Mouse (Mus musculus): Measurements from ENCODE around the gene Traf7.

Traf7 gene

DNA sequence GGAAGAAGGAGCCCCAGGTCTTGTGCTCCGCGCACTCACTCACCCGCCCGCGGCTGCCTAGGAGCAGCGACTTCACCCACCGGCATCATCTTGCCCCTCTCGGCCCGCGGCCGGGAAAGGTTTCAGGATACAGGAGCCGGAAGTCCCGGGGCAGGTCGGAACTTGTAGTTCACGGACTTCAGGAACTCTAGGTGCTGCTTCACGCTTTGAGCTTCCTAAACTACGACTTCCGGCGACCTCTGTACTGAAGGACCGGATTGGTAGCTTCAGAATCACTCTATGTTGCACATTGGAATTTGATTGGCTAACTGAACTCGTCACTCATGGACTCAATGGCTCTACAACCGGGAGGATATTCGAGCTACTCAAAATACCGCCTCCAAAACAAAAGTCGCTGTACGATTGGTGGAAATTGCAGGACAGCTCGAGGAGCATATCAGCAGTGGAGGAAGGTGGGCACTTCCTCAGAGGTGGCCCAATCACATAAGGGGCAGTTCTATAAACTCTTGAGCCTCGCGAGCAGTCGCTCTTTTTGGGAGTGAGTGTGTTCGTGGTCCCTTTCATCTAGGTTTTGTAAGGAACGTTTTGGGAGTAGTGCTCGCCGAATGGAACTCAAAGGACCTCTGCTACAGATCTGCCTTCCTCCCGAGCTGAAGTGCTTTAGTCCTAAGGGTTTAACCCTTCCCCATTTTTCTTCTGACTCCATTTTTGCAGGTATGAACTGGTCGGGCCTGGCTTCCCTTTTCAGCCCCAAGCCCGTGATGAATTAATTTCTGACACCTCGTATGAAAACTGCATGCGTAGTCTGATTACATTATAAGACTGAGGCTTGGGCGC lies at the start of gene Traf7:
Gene Traf7 (minus strand): TSS at position 216 of the 837 bp plus-strand sequence.
- ChIA-PET CTCF (interaction anchor here (0.5 to 3.0 kb wide), 27 partner anchors 10 to 197 kb away, joined by 3 to 32 read pairs (median 4); partner anchors contain the start of genes Mlst8 (in 4 of the 4), Pkd1 (in 1 of the 4) and Rnps1 (in 1 of the 4)), POLR2A (interaction anchor here (0.5 to 13.1 kb wide), 337 partner anchors 8 to 1540 kb away, joined by 3 to 396 read pairs (median 5); partner anchors contain the start of genes Abca3 (in 4 of the 4), Mlst8 (in 4 of the 4), Bricd5 (in 3 of the 4) and Ccnf (in 3 of the 4))

DNA sequence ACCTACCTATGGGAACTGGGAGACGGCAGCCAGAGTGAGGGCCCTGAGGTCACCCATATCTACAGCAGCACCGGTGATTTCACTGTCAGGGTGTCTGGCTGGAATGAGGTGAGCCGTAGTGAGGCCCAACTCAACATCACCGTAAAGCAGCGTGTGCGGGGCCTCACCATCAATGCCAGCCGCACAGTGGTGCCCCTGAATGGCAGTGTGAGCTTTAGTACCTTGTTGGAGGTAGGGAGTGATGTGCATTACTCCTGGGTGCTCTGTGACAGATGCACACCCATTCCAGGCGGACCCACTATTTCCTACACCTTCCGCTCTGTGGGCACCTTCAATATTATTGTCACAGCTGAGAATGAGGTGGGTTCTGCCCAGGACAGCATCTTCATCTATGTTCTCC lies 46.1 kb upstream of the Traf7 start:
- ChIA-PET CTCF (no interaction called here), POLR2A (interaction anchor here in 2 of 4 experiments (0.8 to 1.9 kb wide), 7 partner anchors 9 to 148 kb away, joined by 3 to 4 read pairs (median 3); partner anchors contain the start of genes Traf7 (in 2 of the 2) and Syngr3 (in 1 of the 2))

DNA sequence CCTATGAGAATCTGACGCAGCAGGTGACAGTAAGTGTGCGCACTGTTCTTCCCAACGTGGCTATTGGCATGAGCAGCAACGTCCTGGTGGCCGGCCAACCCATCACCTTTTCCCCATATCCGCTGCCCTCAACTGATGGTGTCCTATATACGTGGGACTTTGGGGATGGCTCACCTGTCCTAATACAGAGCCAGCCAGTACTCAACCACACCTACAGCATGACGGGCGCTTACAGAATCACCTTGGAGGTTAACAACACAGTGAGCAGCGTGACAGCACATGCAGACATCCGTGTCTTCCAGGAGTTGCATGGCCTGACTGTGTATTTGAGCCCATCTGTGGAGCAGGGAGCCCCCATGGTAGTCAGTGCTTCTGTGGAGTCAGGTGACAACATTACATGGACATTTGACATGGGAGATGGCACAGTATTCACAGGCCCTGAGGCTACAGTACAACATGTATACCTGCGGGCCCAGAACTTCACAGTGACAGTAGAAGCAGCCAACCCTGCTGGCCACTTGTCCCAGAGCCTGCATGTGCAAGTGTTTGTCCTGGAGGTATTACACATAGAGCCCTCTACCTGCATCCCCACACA lies 45.0 kb upstream of the Traf7 start:
- POLR2A ChIA-PET: interaction anchor here in 2 of 4 experiments (0.8 to 1.5 kb wide), 3 partner anchors 9 to 117 kb away, joined by 3 read pairs; partner anchors contain the start of genes Syngr3 (in 1 of the 2) and Traf7 (in 1 of the 2)
- CTCF ChIA-PET: no interaction called here

DNA sequence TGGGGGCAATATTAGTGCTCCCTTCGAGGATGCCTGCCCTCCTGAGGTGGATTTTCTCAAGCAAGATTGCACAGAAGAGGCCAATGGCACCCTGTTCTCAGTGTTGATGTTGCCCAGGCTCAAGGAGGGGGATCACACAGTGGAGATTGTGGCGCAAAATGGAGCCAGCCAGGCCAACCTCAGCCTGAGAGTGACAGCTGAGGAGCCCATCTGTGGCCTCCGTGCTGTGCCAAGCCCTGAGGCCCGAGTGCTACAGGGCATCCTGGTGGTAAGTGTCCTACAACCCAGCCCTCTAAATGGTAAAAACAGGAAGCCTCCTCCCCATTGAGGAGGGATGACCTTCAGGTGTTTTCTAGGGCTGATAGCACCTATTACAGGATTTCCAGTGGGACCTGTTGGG lies 42.1 kb upstream of the Traf7 start:
- ChIA-PET CTCF (interaction anchor here in 1 of 4 experiments (1.1 kb wide), 1 partner anchor 59 kb away, joined by 4 read pairs; no protein-coding TSS in a partner anchor), POLR2A (interaction anchor here in 3 of 4 experiments (0.6 to 1.8 kb wide), 4 partner anchors 14 to 138 kb away, joined by 3 to 7 read pairs (median 5); partner anchors contain the start of gene Traf7 (in 2 of the 3))

DNA sequence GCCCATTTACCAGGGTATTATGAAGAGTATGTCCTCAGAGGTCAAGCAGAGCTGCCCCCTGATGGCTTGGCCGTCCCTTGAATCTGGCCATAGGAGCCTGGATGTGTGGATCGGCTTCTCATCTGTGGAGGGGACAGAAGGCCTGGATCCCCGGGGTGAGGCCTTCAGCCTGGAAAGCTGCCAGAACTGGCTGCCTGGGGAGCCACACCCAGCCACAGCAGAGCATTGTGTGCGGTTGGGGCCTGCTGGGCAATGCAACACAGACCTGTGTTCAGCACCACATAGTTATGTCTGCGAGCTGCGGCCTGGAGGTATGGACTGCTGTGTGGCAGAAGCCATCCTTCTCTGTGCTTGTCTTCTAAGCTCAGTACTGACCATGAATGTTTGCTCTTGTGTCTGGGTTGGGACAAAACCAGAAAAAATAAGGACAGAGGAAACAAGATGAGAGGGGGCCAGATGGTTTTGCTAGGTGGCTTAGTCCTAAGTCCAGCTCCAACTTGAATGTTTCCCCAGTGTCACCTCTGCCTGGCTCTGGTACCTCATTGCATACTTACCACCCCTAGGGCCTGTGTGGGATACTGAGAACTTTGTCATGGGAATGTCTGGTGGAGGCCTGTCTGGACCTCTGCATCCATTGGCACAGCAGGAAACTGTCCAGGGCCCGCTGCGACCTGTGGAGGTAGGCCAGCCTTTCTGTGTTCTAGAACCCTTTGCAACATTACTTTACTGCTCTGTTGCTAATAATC lies 39.5 kb upstream of the Traf7 start:
- ChIA-PET CTCF (interaction anchor here in 1 of 4 experiments (1.2 kb wide), 1 partner anchor 61 kb away, joined by 4 read pairs; no protein-coding TSS in a partner anchor), POLR2A (interaction anchor here (0.6 to 3.5 kb wide), 23 partner anchors 9 to 806 kb away, joined by 3 to 24 read pairs (median 3); partner anchors contain the start of genes Pkd1 (in 4 of the 4), Traf7 (in 2 of the 4), Nthl1 (in 1 of the 4) and Tsc2 (in 1 of the 4))

DNA sequence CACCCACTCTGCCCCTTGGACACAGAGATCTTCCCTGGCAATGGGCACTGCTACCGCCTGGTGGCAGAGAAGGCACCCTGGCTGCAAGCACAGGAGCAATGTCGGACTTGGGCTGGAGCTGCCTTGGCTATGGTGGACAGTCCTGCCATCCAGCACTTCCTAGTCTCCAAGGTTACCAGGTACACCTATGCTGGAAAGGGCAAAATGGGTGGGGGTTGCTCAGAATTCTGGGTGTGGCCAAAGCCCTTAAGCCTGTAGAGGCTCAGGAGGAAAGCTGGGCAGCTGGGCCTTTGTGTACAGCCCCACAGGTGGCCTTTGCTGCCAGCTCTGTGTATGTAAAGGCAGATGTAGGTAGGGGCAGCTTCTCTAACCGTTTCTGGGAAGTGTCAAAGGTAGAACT lies 38.1 kb upstream of the Traf7 start:
- CTCF ChIA-PET: interaction anchor here in 1 of 4 experiments (0.9 kb wide), 1 partner anchor 71 kb away, joined by 3 read pairs; no protein-coding TSS in a partner anchor
- POLR2A ChIA-PET: interaction anchor here in 2 of 4 experiments (0.6 to 4.4 kb wide), 10 partner anchors 9 to 81 kb away, joined by 3 to 22 read pairs (median 4); partner anchors contain the start of genes Pkd1 (in 2 of the 2) and Traf7 (in 2 of the 2)

DNA sequence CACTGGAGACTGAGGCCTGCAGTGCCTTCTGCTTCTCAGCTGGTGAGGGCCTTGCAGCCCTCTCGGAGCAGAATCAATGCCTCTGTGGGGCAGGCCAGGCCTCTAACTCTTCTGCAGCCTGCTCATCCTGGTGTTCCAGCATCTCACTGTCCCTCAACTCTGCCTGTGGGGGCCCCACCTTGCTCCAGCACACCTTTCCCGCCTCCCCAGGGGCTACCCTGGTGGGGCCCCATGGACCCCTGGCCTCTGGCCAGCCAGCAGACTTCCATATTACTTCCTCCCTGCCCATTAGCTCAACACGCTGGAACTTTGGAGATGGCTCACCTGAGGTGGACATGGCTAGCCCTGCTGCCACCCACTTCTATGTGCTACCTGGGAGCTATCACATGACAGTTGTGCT lies 37.4 kb upstream of the Traf7 start:
- ChIA-PET CTCF (no interaction called here), POLR2A (interaction anchor here in 3 of 4 experiments (0.6 to 4.4 kb wide), 12 partner anchors 8 to 82 kb away, joined by 3 to 22 read pairs (median 4); partner anchors contain the start of genes Pkd1 (in 3 of the 3) and Traf7 (in 2 of the 3))

DNA sequence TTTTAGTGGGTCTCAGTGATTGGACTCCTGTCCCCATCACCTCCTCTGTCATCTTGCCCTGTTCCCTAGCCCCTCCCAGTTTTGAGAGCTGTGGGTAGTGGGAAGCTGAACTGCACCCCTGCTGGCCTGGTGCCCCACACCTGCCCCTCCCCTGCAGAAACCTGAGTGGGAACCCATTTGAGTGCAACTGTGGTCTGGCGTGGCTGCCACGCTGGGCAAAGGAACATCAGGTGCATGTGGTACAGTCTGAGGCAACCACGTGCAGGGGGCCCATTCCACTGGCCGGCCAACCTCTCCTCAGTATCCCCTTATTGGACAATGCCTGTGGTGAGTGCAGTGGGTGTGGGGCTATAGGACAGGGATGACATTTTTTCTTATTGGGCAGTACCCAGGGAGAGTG lies 36.7 kb upstream of the Traf7 start:
- ChIA-PET POLR2A (interaction anchor here in 3 of 4 experiments (0.5 to 4.4 kb wide), 9 partner anchors 8 to 41 kb away, joined by 3 to 22 read pairs (median 6); partner anchors contain the start of genes Pkd1 (in 3 of the 3) and Traf7 (in 2 of the 3)), CTCF (no interaction called here)

DNA sequence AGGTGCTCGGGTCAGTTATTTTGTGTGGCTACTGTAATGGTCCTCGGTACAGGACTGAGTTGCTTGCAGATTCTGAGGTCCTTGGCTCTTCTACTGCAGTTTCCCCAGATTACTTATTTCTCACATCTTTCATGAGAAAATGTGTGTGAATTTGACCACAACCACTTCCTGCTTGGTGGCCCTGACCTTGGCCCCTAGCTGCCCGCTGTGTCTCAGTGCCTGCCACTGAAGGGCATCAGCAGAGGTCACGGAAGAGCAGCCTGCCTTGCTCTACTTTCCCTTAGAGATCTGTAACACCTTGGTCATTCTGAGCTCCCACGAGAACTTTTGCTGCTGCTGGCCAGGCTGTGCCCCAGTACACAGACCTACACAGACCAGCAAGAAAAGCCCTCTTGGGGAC lies 35.9 kb upstream of the Traf7 start:
- CTCF ChIA-PET: interaction anchor here in 2 of 4 experiments (0.6 to 1.1 kb wide), 2 partner anchors 163 to 212 kb away, joined by 3 read pairs; no protein-coding TSS in a partner anchor
- POLR2A ChIA-PET: interaction anchor here in 3 of 4 experiments (0.8 to 4.4 kb wide), 10 partner anchors 8 to 41 kb away, joined by 3 to 22 read pairs (median 4); partner anchors contain the start of genes Pkd1 (in 2 of the 3) and Traf7 (in 2 of the 3)

DNA sequence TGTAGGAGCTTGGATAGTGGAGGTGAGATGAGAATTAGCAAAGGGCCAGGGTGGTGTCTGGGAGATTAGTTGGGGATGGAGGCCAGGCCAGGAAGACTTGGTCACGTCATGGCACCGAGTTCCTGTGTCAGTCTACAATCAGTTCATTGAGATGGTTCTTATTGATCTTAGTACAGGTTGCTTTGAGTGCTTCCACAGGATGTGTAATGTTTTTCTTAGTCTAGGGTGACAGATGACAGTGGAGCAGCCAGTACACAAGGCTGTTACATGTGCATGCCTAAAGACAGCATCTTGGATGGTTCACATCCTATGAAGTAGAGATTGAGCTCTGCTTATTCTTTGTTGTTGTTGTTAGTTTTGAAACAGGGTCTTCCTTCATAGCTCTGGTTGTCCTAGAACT lies 33.9 kb upstream of the Traf7 start:
- ChIA-PET CTCF (interaction anchor here in 1 of 4 experiments (0.8 kb wide), 1 partner anchor 10 kb away, joined by 3 read pairs; no protein-coding TSS in a partner anchor), POLR2A (interaction anchor here in 3 of 4 experiments (0.6 to 4.4 kb wide), 4 partner anchors 11 to 33 kb away, joined by 3 to 22 read pairs (median 4); partner anchors contain the start of gene Traf7 (in 1 of the 3))

DNA sequence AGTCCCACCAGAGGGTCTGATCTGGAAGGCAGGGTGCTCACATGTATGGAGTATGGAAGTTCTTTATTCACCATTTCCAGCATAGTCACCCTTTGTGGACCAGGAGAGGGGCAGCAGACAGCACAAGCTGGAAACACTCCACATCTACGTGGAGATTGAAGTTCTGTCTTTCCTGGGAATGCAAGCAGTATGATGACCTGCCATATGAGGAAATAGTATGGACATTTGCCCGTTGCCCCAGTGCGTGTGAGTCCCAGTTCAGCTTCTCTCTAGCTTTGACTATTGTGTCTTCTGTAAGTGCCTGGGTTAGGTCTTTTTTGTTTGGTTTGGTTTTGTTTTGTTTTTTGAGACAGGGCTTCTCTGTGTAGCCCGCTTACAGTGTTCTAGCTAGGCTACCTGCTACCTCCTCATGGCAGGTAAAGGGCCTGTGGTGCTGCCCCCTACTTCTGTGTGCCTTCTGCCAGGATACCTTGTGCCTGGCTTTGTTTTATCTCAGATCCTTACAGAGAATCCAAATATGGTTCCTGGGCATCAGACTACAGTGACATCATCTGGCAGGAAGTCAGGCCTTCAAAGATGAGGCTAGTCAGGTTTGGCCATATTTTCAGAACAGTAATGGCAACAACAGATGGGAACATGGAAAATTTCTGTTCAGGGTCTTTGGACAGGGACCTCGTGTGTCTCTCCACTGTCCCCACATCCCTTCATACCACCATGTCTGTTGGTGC lies 32.7 kb upstream of the Traf7 start:
- ChIA-PET POLR2A (interaction anchor here in 2 of 4 experiments (1.0 to 3.4 kb wide), 9 partner anchors 10 to 108 kb away, joined by 3 to 15 read pairs (median 4); partner anchors contain the start of genes Traf7 (in 2 of the 2) and Pkd1 (in 1 of the 2)), CTCF (interaction anchor here in 1 of 4 experiments (0.6 kb wide), 1 partner anchor 55 kb away, joined by 3 read pairs; no protein-coding TSS in a partner anchor)

DNA sequence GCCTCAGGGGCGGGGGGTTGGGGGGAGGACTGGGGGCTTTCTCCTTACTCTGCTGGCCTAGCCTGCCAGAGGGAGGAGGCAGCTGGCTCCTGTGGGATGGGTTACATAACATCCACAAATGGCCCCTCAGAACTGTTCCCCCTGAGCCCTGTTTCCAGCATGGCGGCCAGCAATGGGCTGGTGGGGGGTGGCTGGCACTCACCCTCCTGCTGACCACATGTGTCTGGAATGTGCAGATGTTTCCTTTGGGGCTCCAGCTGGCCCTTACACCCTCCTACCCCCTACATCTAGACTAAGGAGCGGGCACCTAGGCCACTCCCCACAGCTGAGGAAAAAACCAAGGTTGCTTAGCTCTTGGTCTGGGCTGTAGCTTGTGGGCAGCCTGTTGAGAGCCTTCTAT lies 31.4 kb upstream of the Traf7 start:
- ChIA-PET POLR2A (interaction anchor here in 3 of 4 experiments (1.1 to 3.4 kb wide), 8 partner anchors 9 to 109 kb away, joined by 3 to 17 read pairs (median 4); partner anchors contain the start of genes Pkd1 (in 2 of the 3) and Traf7 (in 2 of the 3)), CTCF (interaction anchor here in 1 of 4 experiments (0.9 kb wide), 1 partner anchor 69 kb away, joined by 5 read pairs; no protein-coding TSS in a partner anchor)

DNA sequence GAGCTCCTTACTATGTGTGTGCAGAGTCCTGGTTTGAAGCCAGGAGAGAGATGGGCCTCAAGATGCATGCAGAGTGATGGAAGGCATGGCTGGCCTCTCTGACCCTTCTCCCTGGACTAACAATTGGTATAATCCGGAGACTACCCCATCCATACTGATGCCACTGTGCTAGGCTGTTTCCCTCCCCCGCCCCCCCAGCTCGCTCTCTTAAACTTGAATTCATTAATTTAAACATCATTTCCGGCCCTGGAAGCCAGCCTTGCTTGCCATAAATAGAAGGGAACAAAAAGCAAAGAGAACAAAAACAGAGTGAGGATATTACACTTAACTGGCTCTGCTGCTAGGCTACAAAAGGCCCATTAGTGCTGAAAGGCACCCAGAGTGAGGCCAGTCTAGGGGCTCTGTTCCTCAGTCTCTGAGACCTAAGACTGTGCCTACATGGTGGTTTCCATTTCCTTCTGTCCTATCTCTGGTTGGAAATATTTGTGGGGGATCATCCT lies 30.9 kb upstream of the Traf7 start:
- ChIA-PET CTCF (interaction anchor here in 1 of 4 experiments (0.9 to 1.7 kb wide), 2 partner anchors 19 to 70 kb away, joined by 5 read pairs; no protein-coding TSS in a partner anchor), POLR2A (interaction anchor here in 3 of 4 experiments (0.9 to 3.4 kb wide), 12 partner anchors 8 to 111 kb away, joined by 3 to 17 read pairs (median 4); partner anchors contain the start of genes Pkd1 (in 2 of the 3), Traf7 (in 2 of the 3), Nthl1 (in 1 of the 3) and Tsc2 (in 1 of the 3))

DNA sequence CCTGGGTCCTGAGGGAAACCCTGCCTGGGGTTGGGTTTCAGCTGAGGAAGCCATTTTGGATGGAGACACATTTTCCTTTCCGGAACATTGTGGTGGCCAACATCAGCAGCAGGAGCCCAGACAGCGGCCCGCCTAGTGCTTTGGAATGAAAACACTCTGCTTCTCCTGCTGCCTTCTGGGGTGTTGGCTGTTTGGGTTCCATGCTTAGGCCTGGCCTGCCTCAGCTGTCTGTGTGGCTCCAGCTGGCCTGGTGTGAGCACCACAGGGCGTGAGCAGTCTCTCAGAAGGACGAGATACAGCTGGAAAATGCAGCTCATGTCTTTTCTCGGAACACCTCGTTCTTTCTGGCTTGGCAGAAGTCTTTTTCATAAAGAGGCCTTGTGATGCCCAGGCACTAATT lies 29.4 kb upstream of the Traf7 start:
- POLR2A ChIA-PET: interaction anchor here in 3 of 4 experiments (0.7 to 3.4 kb wide), 16 partner anchors 7 to 338 kb away, joined by 3 to 17 read pairs (median 4); partner anchors contain the start of genes Traf7 (in 3 of the 3), Pkd1 (in 2 of the 3) and Zfp598 (in 1 of the 3)
- CTCF ChIA-PET: interaction anchor here in 1 of 4 experiments (1.7 kb wide), 1 partner anchor 18 kb away, joined by 5 read pairs; no protein-coding TSS in a partner anchor

DNA sequence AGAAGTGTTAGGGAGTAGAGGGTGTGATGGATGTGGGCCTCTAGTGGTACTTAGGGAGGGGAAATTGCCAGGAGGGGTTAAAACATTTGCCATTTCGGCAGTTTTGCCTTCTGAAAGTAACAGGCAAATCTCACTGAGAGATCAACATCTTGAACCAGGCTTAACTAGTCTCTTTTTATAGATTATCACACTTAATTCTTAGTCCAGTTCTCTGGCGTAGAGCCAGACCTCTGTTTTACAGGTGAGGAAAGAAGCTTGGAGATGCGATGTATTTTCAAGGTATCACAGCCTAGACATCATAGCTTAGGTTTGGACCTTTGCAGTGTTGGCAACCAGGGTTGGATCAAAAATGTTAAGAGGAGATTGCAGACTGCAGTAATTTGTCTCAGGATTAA lies 23.3 kb upstream of the Traf7 start:
- ChIA-PET POLR2A (interaction anchor here (0.7 to 7.4 kb wide), 82 partner anchors 7 to 528 kb away, joined by 3 to 282 read pairs (median 9); partner anchors contain the start of genes Nthl1 (in 3 of the 4), Traf7 (in 3 of the 4), Tsc2 (in 3 of the 4) and Ccnf (in 2 of the 4)), CTCF (interaction anchor here (0.5 to 3.5 kb wide), 9 partner anchors 10 to 592 kb away, joined by 3 to 25 read pairs (median 7); partner anchors contain the start of genes Mlst8 (in 2 of the 4) and Zfp598 (in 1 of the 4))

Data from embryonic stem cell, embryonic (primary cell).